Mouse (Mus musculus) layer of hippocampus, postnatal 36 days (tissue): ENCODE data around the gene Map4k3. TPM values are rescaled to one million over a fixed set of nuclear protein-coding genes. Genes with fewer than 3 reads are reported as not detected.
"Not testable (repeated sequence)": the region's sequence is repeated elsewhere in the genome, so short reads cannot be mapped to it uniquely, and the experiment has no call there.

Experiments used
- DNase-seq, 2 experiments: peaks; one replicate each; pipeline ENCODE4 v3.0.0; 2022
- total RNA-seq, 2 experiments: library from RNA; stranded (reverse); gene quantifications; 2 replicates each; pipeline ENCODE4 v1.2.3; 2021

The Map4k3 gene
- total RNA-seq, 2 experiments from 2014 or later, result 89.8 to 92.7 TPM

GRCm38 (mm10) chr17:80563762-80564610, 164.3 kb downstream of the Map4k3 start:
- not testable (repeated sequence) for DNase-seq

GRCm38 (mm10) chr17:80562792-80563191, 165.5 kb downstream of the Map4k3 start:
- DNase-seq, result no peak

- DNase-seq, result peak; percentile 66 to 71
Observed at GRCm38 (mm10) chr17:80560669-80561401, 167.4 kb downstream of the Map4k3 start.

GRCm38 (mm10) chr17:80559745-80560144, 168.5 kb downstream of the Map4k3 start:
- DNase-seq, result no peak

- DNase-seq, result no peak
Observed at GRCm38 (mm10) chr17:80559050-80559449, 169.2 kb downstream of the Map4k3 start.

GRCm38 (mm10) chr17:80558583-80558982, 169.7 kb downstream of the Map4k3 start:
- no peak for DNase-seq

GRCm38 (mm10) chr17:80557461-80557860, 170.8 kb downstream of the Map4k3 start:
- DNase-seq, result no peak

- DNase-seq, result peak; percentile 76 to 82
Observed at GRCm38 (mm10) chr17:80553318-80554270, 174.7 kb downstream of the Map4k3 start.

GRCm38 (mm10) chr17:80552653-80553052, 175.6 kb downstream of the Map4k3 start:
- DNase-seq, result no peak

- no peak for DNase-seq
Observed at GRCm38 (mm10) chr17:80550981-80551380, 177.3 kb downstream of the Map4k3 start.

GRCm38 (mm10) chr17:80546846-80547245, 181.4 kb downstream of the Map4k3 start:
- DNase-seq, result no peak

- DNase-seq, result no peak
Observed at GRCm38 (mm10) chr17:80546227-80546626, 182.1 kb downstream of the Map4k3 start.

GRCm38 (mm10) chr17:80543646-80544045, 184.6 kb downstream of the Map4k3 start:
- no peak for DNase-seq

- no peak for DNase-seq
Observed at GRCm38 (mm10) chr17:80537136-80537535, 191.1 kb downstream of the Map4k3 start.

GRCm38 (mm10) chr17:80535633-80536032, 192.7 kb downstream of the Map4k3 start:
- peak; percentile 11 to 17 for DNase-seq

- not testable (repeated sequence) for DNase-seq
Observed at GRCm38 (mm10) chr17:80531351-80531750, 196.9 kb downstream of the Map4k3 start.

Other genes starting within 250 kb of the Map4k3 start
- gene Sos1, start 248.0 kb downstream of the Map4k3 start, total RNA-seq, result 10 to 100 TPM; 36.5 to 36.6 TPM
- 10 to 100 TPM; 16.0 TPM for gene Cdkl4, start 150.7 kb downstream of the Map4k3 start, total RNA-seq
- 100 to 1,000 TPM; 110 to 111 TPM for gene Tmem178, start 216.1 kb upstream of the Map4k3 start, total RNA-seq